Mouse (Mus musculus): ENCODE data around the gene Ndufs7. TPM values are rescaled to one million over a fixed set of nuclear protein-coding genes. Genes with fewer than 3 reads are reported as not detected.

The Ndufs7 gene
- total and polyA plus RNA-seq, 3 experiments = 154 to 282 (median 222) TPM

DNA sequence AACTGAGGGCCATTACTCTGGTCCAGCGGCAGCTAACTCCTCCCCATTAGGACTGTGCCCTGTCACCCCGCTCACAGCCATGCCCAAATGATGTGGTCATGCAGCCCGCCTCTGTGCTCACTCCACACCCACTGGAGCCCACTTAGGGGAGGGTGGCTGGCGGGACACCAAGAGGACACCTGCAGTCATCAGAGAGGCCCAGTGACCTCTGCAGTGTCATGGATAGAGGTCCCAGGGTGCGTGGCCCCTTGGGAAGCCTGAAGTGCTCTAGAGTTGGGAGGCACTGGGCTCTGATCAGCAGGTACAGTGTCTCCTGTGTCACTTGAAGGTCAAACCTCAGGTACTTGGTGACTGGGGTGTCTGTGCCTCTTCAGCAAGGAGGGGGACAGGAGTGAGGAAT, 47.9 kb downstream of the Ndufs7 start:
- no peak overlapping the region for H3K27ac ChIP-seq (ENCODE audit: insufficient read depth, low read depth)
- no peak for DNase-seq (ENCODE audit: extremely low read depth)
- peaks cover 17% of the 10 kb centered on the region for H3K79me2 ChIP-seq (replicated peaks; ENCODE audit: control insufficient read depth, extremely low read depth, insufficient read depth, poor library complexity, severe bottlenecking)
- H3K9me3 ChIP-seq (replicated peaks; ENCODE audit: low read length) = no peaks in the 10 kb centered on the region
- dilution Hi-C loops (cut with MboI; ENCODE audit: extremely low pct_ligation_motif_present, extremely low pct_unique_long_range_greater_than_20kb, low sequenced_read_pairs) = no loop called here
- no peak overlapping the region for H3K9ac ChIP-seq (ENCODE audit: insufficient read depth, low read depth)
- no peak overlapping the region for H3K4me3 ChIP-seq (replicated peaks in 1 of 3; ENCODE audit: low read depth in 2 of 3, low read length in 2 of 3, poor library complexity in 1 of 3)
- peaks cover 31% of the 10 kb centered on the region for H3K27me3 ChIP-seq (replicated peaks)
- H3K4me2 ChIP-seq (ENCODE audit: insufficient read depth, low read depth, poor library complexity, severe bottlenecking) = no peak overlapping the region
- in situ Hi-C loops (cut with MboI; ENCODE audit: low pct_ligation_motif_present, low pct_unique_long_range_greater_than_20kb, low sequenced_read_pairs) = no loop called here
- H3K4me1 ChIP-seq (ENCODE audit: control insufficient read depth in 1 of 2, insufficient read depth in 2 of 2) = peaks cover 8 to 30% of the 10 kb centered on the region in 2 experiments; a peak in 3 of 4 replicates
- peaks cover 18 to 29% of the 10 kb centered on the region in 2 experiments for H3K36me3 ChIP-seq (replicated peaks in 1 of 2; ENCODE audit: control insufficient read depth in 1 of 2, insufficient read depth in 1 of 2, low read length in 1 of 2)
- TF ChIP-seq POLR2AphosphoS2 (IDR thresholded peaks at IDR 0.05; ENCODE audit: low read depth, low read length) = no peak
- TF ChIP-seq IRF4 (IDR thresholded peaks at IDR 0.05; ENCODE audit: low read depth, low read length) = no peak

DNA sequence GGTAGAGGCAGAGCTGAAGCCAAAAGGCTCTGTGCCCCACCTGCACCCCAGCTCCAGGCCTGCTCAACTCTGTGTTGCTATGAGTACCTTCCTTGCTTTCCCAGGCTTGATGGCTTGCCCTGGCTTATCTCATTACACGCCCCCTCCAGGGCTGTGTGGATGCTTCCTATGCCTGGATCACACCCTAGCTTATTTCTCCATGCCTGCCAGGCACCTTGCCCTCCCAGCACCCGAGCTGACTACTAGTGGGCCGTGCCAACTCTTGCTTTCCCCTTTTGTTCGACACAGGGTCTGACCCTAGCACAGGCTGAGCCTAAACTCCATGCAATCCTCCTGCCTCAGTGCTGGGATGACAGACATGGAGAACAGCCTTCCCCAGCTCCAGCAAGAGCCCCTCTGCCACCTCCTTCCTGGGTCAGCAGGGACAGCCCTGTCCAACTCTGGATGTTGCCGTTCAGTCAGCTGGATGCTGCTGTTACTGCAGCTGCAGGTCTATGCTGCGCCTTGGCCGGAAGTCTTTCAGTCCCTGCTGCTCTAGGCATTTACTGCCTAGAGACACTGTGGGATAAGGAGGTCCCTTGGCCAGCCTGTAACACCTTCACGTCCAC, 48.7 kb downstream of the Ndufs7 start:
- H3K79me2 ChIP-seq (replicated peaks; ENCODE audit: control insufficient read depth, extremely low read depth, insufficient read depth, poor library complexity, severe bottlenecking) = peaks cover 14% of the 10 kb centered on the region
- H3K4me2 ChIP-seq (ENCODE audit: insufficient read depth, low read depth, poor library complexity, severe bottlenecking) = no peak overlapping the region
- DNase-seq (ENCODE audit: extremely low read depth) = no peak
- H3K9ac ChIP-seq (ENCODE audit: insufficient read depth, low read depth) = no peak overlapping the region
- no peaks in the 10 kb centered on the region for H3K9me3 ChIP-seq (replicated peaks; ENCODE audit: low read length)
- TF ChIP-seq ZMIZ1 (IDR thresholded peaks at IDR 0.05; ENCODE audit: low read depth, low read length) = no peak
- TF ChIP-seq MAX (IDR thresholded peaks at IDR 0.05; ENCODE audit: low read length) = no peak
- TF ChIP-seq ZKSCAN1 (IDR thresholded peaks at IDR 0.05; ENCODE audit: borderline replicate concordance, low read depth, low read length) = no peak
- no peak for TF ChIP-seq ETS1 (conservative IDR thresholded peaks at IDR 0.05; ENCODE audit: low read depth, low read length)
- TF ChIP-seq CHD2 (IDR thresholded peaks at IDR 0.05; ENCODE audit: low read length) = no peak
- no peak for TF ChIP-seq EP300 (IDR thresholded peaks at IDR 0.05; ENCODE audit: low read length)
- TF ChIP-seq MAFK (IDR thresholded peaks at IDR 0.05; ENCODE audit: insufficient replicate concordance, low read length) = no peak
- TF ChIP-seq USF1 (IDR thresholded peaks at IDR 0.05; ENCODE audit: low read depth, low read length) = no peak
- no peak for TF ChIP-seq TCF12 (IDR thresholded peaks at IDR 0.05; ENCODE audit: low read depth, low read length)
- no peak for TF ChIP-seq NRF1 (IDR thresholded peaks at IDR 0.05; ENCODE audit: low read depth, low read length)
- in situ Hi-C loops (cut with MboI; ENCODE audit: low pct_ligation_motif_present, low pct_unique_long_range_greater_than_20kb, low sequenced_read_pairs) (no loop called here), dilution Hi-C loops (cut with MboI; ENCODE audit: extremely low pct_ligation_motif_present, extremely low pct_unique_long_range_greater_than_20kb, low sequenced_read_pairs) (no loop called here)
- H3K36me3 ChIP-seq (replicated peaks in 1 of 2; ENCODE audit: control insufficient read depth in 1 of 2, insufficient read depth in 1 of 2, low read length in 1 of 2) = peaks cover 18 to 29% of the 10 kb centered on the region in 2 experiments
- H3K4me3 ChIP-seq (replicated peaks in 1 of 3; ENCODE audit: low read depth in 2 of 3, low read length in 2 of 3, poor library complexity in 1 of 3) = no peak overlapping the region
- peaks cover 39% of the 10 kb centered on the region for H3K27me3 ChIP-seq (replicated peaks)
- H3K4me1 ChIP-seq (ENCODE audit: control insufficient read depth in 1 of 2, insufficient read depth in 2 of 2) = peaks cover 8 to 30% of the 10 kb centered on the region in 2 experiments; a peak in 3 of 4 replicates
- no peak overlapping the region for H3K27ac ChIP-seq (ENCODE audit: insufficient read depth, low read depth)
